Mouse (Mus musculus): ENCODE data around the gene Shank1.

Shank1 gene

DNA sequence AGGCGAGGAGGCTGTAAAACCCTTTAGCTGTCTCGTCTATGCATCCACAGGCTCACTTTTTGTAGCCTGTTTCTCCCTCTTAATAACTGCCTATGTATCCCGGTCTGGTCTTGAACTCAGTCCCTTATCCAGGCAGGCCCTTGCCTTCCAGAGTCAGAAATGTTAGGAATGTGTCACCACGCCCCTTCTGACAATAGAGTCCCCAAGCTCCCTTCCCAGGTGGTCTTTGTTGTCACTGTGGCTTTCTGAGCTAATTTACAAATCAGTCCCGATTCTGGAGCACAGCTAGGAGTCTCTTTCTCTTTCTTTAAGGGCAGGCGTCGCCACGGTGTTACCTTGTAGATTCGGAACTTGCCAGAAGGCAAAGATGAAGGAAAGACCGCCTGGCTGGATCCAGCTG is 65.2 kb downstream of the Shank1 start:
- no peak for DNase-seq

DNA sequence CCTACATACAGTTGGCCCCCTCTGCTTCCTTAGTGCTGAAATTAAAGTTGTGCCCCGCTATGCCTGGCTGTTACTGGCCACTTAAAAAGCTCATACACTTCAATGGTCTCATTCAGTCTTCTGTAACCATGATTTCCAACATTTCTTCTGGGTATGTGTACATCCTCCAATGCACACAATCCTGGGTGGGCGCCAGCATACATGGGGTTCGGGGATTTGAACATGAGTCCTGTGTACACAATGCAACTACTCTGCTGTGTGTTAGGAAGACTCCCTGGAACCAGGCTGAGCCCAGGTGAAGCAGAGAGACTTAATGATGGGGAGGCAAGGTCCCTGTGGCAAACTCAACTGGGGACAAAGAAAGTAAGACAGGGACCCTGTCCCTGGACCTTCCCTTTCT is 65.7 kb downstream of the Shank1 start:
- DNase-seq = no peak

DNA sequence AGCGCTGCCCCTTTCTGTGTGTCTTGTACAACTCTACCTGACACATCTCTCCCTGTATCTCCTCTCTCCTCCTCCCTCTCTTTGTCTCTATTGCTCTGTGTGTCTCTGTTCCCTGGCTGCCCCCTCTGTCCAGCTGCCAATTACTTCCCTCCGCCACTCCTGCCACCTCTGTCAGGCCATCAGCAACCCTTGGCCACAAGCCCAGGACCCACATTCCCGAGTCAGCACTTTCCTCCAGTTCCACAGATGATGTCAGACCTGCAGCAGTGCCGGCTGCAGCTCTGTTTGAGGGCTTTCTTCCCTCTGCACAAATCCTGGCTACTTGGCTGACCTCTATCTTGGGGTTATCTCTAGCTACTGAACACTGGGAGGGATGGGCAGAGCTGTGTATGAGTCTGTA is 68.2 kb downstream of the Shank1 start:
- DNase-seq = no peak

DNA sequence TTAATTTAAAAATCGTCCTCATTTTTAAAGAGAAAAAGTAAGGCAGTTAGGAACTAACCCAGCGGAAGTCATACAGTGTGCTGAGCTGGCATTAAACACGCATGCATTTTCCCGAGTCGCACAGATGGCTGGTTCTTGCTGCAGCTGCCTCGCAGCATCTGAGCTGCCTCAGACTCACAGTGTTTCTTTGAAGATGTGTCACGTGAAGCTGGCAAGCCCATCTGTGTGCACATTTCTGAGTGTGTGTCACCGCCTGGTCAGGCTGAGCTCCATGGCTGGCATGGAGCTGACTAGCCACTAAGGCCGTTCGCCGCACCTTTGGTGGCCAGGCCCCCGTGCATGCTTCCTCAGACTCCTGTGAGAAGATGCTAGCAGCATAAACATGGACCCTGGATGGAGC is 72.5 kb downstream of the Shank1 start:
- DNase-seq = peak; percentile 87

DNA sequence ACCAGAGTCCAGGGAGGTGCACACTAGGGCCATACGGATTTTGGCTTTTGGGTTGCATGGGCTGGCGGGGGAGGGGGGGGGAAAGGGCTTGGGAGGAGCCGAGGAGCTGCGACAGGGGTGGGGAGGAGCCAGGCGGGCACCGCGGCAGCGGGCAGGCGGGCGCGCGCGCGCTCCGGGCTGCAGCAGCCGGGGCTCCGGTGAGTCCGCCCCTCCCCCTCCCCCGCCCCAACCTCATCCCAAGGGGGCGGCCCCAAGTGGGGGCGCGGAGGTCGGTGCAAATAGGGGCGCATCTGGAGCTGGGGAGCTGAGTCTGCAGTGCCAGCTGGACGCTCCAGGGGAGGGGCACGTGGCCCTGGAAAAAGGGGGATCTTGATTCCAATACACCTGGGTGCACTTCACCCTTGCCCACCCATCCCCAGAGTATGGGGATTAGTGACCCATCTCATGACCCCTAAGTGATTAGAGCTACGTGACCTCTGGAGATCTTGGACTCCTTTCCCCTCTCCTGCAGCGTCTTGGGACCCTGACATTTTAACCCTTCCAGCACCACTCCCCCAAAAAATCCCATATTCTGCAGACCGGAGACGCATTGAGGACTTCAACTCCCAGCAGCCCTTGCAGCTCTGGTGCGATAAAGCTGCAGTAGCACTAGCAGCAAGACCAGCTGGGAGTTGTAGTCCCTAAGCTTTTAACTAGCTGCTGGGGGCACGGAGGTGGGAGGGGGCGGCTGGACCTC is 74.1 kb downstream of the Shank1 start, which contains the start of gene Syt3:
TSS of gene Syt3 (plus strand) at position 123 of the 736 bp plus-strand sequence.
- DNase-seq = peak; percentile 84

DNA sequence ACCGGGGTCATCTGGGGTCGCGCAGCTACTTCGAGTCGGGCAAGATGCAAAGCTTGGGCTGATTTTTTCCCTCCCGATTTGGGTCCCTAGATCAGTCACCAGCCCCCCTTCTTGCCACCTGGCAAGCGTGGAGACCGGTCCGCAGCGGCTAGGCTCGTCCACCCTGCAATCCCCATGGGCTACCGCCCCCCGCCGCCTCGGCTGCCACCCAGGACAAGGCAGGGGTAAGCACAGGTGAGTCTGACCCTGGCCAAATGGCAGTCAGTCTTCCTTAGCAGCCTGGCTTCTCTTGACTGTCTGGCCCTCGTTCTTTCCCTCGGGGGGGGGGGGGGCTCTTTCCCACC is 74.6 kb downstream of the Shank1 start:
- no peak for DNase-seq

DNA sequence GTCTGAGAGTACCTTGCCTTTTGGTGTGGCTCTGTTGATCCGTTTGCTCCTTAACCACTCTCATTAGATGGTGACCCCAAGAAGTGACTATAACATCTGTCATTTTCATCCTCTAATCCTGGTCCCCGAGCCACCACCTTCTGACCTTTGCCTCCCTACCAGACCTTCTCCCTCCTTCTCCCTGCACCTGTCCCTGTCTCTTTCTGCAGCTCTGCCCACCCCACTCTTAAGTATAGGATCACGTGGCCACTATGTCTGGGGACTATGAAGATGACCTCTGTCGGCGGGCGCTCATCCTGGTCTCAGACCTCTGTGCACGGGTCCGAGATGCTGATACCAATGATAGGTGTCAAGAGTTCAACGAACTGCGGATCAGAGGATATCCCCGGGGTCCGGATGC is 75.7 kb downstream of the Shank1 start, which contains the start of gene 1700008O03Rik:
TSS of gene 1700008O03Rik (minus strand) at position 101 of the 400 bp plus-strand sequence.
- no peak for DNase-seq

DNA sequence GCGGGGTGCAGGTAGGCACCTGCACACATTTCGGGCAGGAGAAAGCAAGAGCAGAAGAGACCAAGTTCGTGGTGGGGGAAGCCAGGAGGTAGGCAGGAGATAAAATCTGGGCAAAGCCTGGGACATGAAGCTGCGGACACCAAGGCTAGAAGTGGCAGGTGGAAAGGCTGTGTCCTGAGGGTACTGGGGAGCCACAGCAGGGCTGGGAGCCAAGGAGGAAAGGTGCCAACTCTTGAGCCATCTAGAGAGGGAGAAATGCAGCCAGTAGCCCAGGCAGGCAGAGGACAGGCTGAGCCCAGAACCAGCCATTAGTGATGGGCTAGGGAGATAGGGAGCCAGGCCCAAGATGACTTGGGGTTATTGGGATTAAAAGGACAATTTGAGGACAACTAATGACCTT is 81.8 kb downstream of the Shank1 start:
- no peak for DNase-seq

DNA sequence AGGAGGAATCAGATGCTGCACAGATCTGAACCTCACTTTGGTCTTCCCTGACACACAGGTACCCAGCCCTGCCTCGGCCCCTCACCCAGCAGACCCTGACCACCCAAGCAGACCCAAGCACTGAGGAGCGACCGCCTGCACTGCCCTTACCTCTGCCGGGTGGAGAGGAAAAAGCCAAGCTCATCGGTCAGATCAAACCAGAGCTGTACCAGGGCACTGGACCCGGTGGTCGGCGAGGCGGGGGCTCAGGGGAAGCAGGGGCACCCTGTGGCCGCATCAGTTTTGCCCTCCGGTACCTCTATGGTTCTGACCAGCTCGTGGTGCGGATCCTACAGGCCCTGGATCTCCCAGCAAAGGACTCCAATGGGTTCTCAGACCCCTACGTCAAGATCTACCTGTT is 82.3 kb downstream of the Shank1 start:
- DNase-seq = no peak

DNA sequence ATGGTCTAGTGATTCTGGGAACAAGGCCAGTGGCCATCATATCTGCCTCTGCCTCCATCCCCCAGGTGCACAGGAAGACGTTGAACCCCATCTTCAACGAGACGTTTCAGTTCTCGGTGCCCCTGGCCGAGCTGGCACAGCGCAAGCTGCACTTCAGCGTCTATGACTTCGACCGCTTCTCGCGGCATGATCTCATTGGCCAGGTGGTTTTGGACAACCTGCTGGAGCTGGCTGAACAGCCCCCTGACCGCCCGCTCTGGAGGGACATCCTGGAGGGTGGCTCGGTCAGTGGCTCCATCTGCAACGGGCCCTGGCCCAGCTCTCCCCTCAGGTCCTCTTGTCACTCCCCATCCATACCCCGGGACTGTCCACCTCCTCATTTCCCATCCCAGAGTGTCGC is 83.2 kb downstream of the Shank1 start:
- DNase-seq = no peak

DNA sequence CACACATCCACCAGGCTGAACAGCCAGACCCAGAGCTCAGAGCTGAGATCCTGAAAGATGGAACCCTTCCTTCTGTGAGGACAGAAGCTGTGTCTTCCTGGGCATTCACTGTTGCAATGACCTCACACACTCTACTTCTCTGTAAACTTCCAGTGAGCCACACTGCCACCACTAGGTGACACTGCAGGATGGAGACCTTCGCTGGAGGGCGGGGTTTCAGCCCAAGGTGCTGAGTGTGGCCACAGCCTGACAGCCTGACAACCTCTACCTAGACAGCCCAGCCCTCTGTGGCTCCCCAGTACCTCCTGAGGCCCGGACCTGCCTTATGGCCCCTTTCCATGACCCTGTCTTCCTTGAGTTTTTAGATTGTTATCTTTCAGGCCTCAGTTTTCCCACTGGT is 88.5 kb downstream of the Shank1 start:
- peak; percentile 53 for DNase-seq

DNA sequence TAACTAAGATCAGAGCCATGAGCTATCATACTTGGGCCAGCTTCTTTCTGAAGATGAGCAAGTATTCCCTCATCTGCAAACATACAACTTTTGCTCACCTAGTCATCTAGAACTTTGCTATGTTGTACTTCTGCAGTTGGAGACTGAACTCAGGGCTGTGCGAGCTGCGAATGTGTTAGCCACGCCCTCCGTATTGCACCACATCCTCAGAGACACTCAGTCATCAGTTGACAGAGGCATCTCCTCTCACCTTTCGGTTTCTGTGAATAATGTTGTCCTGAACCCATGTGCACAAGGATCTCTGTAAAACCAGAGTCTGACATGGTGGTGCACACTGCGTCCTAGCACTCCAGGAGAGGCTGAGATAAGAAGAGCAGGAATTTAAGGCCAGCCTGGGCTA is 91.6 kb downstream of the Shank1 start:
- no peak for DNase-seq

DNA sequence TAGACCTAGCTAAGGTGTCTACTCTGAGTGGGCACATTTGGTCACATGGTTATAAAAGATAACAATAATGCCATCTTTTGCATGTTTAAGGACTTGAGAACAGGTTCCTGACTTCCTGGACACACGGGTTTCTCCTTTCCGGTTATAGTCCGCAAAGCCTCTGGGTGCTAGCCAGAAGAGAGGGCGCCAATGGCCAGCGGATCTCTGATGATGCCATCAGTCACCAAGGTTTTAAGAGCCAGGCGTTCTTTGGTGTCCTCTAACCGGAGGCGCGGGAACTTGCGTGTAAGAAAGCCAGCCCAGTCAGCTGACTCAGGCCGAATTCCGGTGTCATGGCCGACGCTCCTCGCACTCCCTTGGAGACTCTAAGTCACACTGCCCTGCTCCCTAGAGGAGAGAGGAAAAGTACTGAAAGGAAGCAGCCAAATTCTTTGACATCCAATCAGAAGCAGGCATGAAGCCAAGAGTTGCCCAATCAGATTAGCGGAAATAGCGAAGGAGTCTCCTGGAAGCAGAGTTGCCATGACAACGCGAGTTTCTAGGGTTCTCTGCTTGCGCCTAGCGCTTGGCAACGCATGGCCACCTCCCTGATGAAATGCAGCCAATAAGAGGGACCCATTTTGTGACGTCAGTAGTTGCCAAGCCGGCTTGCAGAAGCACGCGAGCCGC is 95.4 kb downstream of the Shank1 start:
- DNase-seq = peak; percentile 98

DNA sequence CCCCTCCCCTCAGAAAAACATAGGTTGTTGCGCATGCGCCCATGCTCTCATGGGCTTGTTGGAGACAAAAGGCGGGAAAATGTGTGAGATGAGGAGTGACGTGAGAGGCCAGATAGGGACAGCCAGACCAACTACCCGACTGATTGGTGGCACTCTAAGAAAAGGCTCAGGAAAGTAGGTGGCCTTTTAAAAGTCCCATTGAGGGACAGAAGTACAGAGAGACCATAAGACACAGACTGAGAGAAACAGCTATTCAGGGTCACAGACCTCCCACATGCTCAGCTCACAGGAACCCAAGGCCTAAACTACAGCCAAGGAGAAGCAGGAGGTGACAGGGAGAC is 95.9 kb downstream of the Shank1 start:
- no peak for DNase-seq

All from right cerebral cortex, adult 18-20 months (tissue).